Mouse (Mus musculus) 416B (cell line): ENCODE data around the gene Irak2.
A peak's percentile ranks its signal among the peaks of the same experiment; 100 is the strongest.

ENCODE experiments used
- DNase-seq: peaks from one replicate; pipeline ENCODE4 v3.0.0; 2011; ENCODE audit warnings: low read depth

Irak2 gene

DNA sequence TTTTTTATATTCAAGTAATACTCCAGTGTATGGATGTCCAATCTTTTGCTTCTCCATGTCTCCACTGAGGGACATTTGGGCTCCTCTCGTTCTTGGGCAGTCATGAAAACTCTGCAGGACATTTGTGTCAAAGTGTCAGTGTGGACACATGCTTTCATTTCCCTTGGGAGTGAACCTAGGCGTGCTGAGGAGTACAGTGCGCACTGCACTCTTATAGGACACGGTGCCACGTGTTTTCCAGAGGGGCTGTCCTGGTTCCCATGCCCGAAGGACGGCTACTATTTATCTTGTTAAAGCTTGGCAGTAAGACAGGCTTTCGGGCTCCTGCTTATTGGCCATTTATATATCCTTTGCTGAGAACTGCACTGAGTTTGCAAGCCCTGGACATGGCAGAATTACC is 4.3 kb downstream of the Irak2 start:
- DNase-seq, result no peak

- no peak for DNase-seq
Observed at GRCm38 (mm10) chr6:113643021-113643420, 4.8 kb downstream of the Irak2 start.

DNA sequence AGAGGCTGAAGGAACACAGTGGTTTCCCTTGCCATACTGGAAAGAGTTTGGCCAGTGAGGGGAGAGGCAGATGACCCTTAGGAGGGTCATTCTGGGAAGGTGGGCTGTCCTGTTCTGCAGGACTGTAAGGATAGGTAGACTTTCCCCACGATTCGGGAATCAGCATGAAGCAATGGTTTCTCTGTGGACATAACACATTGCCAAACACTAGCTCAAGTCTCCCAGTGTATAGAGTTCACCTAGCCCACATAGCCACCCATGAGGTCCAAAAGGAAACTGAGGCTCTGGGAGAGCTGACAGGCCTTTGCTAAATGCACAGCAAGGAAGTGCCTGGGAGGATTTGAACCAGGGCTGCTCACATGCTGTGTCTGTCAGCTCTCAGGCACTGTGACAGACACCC is 5.7 kb downstream of the Irak2 start:
- no peak for DNase-seq

GRCm38 (mm10) chr6:113644808-113645207 is 6.5 kb downstream of the Irak2 start:
- no peak for DNase-seq

DNA sequence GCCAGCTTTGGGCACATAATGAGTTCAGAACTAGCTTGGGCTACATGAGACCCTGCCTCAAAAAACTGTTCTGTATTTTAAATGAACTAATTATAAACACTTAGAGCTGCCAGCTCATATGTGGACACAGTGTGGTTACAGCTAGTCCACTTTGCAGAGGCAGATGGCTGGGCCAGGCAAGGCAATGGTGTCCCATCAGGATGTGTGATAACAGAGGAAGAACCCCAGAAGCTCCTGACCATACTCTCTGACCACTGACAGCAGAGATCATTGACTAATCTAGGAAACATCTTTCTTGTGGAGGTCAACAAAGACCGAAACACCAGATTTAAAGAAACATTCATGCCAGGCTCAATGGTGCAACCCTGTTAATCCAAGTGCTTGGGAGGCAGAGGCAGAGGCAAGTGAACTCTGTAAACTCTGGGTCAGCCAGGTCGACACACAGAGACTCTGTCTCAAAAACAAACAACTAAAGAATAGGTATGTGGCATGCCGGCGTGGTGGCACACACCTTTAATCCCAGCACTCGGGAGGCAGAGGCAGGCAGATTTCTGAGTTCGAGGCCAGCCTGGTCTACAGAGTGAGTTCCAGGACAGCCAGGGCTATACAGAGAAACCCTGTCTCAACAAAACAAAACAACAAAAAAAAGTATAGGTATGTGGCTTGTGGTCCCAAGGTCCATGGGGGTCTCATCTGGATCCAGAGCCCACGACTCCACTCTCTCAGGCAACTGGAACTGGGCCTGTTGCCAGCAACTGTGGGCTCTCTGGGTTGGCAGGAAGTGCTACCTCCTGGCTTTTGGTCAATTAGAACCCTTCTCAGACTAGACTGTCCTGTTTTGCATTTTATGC is 11.3 kb downstream of the Irak2 start:
- peak; percentile 98 for DNase-seq

- DNase-seq, result peak; percentile 93
Observed at GRCm38 (mm10) chr6:113650197-113650640, 12.0 kb downstream of the Irak2 start.

GRCm38 (mm10) chr6:113651626-113652025 is 13.4 kb downstream of the Irak2 start:
- no peak for DNase-seq

- no peak for DNase-seq
Observed at GRCm38 (mm10) chr6:113653551-113653950, 15.3 kb downstream of the Irak2 start.

DNA sequence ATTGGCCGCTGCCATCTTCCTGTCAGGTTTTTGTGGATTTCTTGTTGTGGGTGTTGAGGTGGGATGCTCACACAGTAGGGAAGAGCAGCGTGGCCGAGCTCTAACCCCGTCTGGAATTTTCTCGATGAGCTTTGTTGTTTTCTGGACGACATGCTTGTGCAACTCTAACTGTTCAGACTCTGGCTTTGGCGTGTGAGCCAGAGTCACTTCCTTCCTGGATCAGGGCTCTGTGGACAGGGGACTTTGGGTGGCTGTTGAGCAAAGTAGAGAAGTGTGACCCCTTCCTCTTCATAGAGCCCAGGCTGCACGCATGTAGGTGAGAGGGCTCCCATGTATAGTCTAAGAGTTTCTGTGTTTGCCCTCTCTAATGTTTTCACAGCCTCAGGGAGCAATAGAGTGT is 15.8 kb downstream of the Irak2 start:
- peak; percentile 74 for DNase-seq

GRCm38 (mm10) chr6:113654753-113655397 is 16.6 kb downstream of the Irak2 start:
- DNase-seq, result peak; percentile 53

DNA sequence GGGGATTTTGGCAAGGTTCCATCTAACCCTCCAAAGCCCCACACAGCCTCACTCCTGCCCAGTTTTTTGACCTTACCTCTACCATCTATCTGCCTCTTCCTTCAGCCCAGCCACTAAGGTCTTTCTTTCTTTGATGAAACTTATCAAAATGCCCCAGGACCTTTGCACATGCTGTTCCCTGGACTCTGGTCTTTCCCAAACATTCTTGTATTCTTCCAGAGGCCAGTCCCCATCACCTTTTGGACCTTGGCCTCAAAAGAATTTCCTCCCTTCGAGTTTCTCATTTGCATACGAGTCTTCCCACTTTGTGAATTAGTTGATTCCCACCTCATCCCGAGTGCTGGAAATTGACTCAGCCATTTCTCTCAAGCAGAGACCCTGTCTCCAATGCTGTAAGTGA is 17.2 kb downstream of the Irak2 start:
- no peak for DNase-seq

GRCm38 (mm10) chr6:113656847-113657246 is 18.6 kb downstream of the Irak2 start:
- no peak for DNase-seq

DNA sequence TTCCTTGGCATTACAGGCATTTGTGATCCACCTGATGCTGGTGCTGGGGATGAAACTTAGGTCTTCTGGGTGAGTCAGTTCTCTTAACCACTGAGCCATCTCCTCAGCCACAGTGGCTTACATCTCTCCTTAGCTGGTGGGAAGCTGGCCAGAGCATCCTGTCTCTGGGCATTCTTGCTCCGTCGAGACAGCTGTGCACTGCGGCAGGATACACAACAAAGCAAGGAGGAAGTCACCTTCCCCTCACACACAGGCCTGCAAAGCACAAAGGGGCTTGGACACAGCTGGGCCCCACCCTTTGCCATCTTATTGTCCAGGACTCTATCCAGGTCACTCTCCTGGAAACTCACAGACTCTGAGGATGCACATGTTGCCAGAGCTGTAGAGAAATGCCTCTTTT is 20.0 kb downstream of the Irak2 start:
- DNase-seq, result peak; percentile 55

DNA sequence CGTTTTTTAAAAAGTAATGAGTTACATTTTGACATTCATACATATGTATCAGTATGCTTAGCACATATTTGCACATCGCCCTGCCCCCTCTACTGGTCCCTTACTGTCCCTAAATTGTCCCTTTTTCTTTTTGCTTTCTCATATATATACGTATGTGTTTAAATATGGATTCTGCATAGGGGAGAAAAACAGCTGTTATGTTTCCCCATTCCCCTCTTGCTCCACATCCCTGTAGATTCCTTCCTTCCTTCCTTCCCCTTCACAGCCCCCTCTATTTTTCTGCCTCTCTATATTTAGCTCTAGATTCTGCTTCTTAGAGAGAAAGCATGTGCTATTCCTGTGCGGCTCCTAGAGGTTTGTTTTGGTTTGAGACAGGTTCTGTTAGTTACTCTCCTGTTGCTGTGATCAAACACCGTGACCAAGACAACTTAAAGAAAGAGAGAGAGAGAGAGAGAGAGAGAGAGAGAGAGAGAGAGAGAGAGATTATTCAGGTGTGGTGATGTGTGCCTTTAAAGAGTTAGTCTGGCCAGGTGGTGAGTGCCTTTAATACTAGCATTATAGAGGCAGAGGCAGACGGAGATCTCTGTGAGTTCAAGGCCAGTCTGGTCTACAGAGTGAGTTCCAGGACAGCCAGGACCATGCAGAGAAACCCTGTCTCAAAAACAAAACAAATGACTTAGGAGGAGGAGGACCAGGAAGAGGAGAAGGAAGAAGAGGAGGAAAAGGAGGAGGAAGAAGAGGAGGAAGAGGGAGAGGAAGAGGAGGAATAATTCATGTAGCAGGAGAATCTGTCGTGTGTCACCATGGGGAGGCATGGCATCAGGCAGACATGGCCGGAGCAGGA is 21.6 kb downstream of the Irak2 start:
- DNase-seq, result no peak

DNA sequence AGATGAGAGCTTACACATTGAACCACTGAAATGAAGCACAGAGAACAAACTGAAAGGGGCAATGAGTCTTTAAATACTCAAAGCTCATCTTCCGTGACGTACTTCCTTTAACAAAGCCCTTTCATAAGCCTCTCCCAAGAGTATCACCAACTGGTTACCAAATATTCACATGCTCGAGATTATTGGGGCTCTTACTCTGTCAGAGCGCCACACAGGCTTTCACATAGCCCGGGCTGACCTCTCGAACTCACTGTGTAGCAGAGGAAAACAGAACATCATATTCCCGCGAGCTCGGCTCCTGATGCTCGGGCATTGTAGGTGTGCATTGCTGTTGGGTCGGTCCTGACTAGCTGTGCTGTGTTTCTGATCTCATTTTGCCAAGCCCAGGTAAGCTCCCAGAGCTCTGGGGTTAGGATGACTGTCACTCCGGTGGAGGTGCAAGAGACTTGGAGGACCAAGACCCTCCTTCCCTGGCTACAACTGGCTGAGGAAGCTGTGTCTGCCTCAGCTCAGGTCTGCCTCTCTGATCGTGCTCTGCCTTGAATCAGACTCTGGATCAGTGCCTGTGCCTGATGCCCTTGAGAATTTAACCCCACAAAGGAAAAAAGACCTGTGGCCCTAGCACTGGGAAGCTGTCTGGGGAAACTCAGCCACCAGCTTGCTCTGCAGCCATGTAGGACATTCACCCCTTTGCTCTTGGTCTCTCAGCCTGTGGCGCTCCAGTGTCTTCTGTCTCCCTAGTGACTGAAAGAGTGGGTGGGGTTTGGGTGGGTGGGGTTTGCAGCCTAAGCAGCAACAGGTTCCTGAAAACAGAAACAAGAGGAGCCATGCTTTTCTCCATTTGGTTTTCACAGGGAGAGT is 22.5 kb downstream of the Irak2 start:
- peak; percentile 38 for DNase-seq

DNA sequence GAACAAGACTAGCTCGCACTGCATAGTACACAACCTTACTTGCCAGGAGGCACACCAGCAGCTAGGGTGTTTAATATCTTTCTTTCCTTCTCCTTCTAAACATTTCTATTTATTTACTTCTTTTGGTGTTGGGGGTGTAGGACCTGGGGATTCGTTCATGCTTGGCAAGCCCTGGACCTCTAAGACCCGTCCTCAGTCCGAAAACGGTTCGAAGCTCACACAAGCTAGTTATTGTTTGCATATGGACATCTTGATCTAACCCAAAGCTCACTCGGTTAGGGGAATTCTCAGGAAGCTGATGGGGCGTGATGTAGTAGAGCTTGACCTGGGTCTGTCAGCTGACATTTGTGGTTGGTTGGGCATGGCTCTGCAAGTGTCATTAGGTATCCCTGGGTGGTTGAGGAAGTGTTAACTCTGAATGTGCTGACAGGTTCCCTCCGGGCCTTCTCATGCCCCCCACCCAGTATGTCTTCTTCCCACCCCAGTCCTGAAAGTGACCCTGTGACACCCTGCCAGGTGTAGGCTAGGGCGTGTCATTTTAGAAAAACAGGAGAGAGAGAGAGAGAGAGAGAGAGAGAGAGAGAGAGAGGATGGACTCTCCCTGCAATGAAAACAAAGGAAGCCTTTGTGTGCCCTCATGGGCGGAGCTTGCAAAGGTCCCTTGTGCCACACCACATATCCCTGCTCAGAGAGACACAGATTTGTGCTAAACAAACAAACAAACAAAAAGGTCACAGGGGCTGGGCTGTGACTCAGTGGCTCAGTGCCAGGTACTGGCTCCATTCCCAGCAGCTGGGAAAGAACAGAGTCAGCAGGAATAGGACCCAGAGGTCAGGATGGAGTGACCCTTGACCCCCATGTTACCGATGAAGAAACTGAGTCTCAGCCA is 23.3 kb downstream of the Irak2 start:
- peak; percentile 62 for DNase-seq

GRCm38 (mm10) chr6:113662964-113663700 is 24.9 kb downstream of the Irak2 start:
- peak; percentile 67 for DNase-seq

GRCm38 (mm10) chr6:113664305-113664704 is 26.0 kb downstream of the Irak2 start:
- no peak for DNase-seq

GRCm38 (mm10) chr6:113667611-113668122 is 29.4 kb downstream of the Irak2 start:
- no peak for DNase-seq
